Mouse (Mus musculus) heart, embryonic 12.5 days (tissue): ENCODE results near the gene Rasgrp4. TPM values are rescaled to one million over a fixed set of nuclear protein-coding genes. Genes with fewer than 3 reads are reported as not detected.
"Not testable (repeated sequence)": the region's sequence is repeated elsewhere in the genome, so short reads cannot be mapped to it uniquely, and the experiment has no call there.

Experiments used
- ATAC-seq: fragments of 200-750 bp; cut with Nextera tagmentation; 2 replicates; pipeline ENCODE4 v1.8.0; 2017; ENCODE audit warnings: moderate TSS enrichment, moderate library complexity; ENCODE audit not compliant: insufficient number of reproducible peaks, low FRiP score
- H3K27ac ChIP-seq: fragments of 300-500 bp; sonication (generic); 2 replicates; pipeline ENCODE4 v1.5.1; 2016; ENCODE audit warnings: mild to moderate bottlenecking, moderate library complexity; ENCODE audit not compliant: poor library complexity, severe bottlenecking
- H3K27me3 ChIP-seq: fragments of 300-500 bp; sonication (generic); replicated peaks from 2 replicates; pipeline ENCODE4 v1.6.1; 2016; ENCODE audit warnings: mild to moderate bottlenecking, moderate library complexity
- H3K36me3 ChIP-seq: fragments of 300-500 bp; sonication (generic); 2 replicates; pipeline ENCODE4 v1.6.1; 2016; ENCODE audit warnings: mild to moderate bottlenecking, moderate library complexity
- H3K4me1 ChIP-seq: fragments of 300-500 bp; sonication (generic); replicated peaks from 2 replicates; pipeline ENCODE4 v1.6.1; 2016; ENCODE audit warnings: mild to moderate bottlenecking
- H3K4me2 ChIP-seq: fragments of 300-500 bp; sonication (generic); 2 replicates; pipeline ENCODE4 v1.6.1; 2016; ENCODE audit warnings: mild to moderate bottlenecking, moderate library complexity
- H3K4me3 ChIP-seq: fragments of 300-500 bp; sonication (generic); 2 replicates; pipeline ENCODE4 v1.5.1; 2016; ENCODE audit warnings: mild to moderate bottlenecking
- H3K9ac ChIP-seq: fragments of 300-500 bp; sonication (generic); 2 replicates; pipeline ENCODE4 v1.6.1; 2016; ENCODE audit warnings: mild to moderate bottlenecking, moderate library complexity
- H3K9me3 ChIP-seq: fragments of 300-500 bp; sonication (generic); replicated peaks from 2 replicates; pipeline ENCODE4 v1.6.1; 2016; ENCODE audit warnings: mild to moderate bottlenecking, moderate library complexity
- WGBS: fragments of 180-500 bp; shearing (Covaris S2); methylation state at CpG from one replicate; pipeline ENCODE4 v1.1.7; 2016; 5-methylcytosine and 5-hydroxymethylcytosine counted together
- polyA plus RNA-seq: library from polyadenylated mRNA; unstranded; fragments of >200 nt; fragmentation: Nextera tagmentation; extraction: Ambion mirVana; gene quantifications from 2 replicates; pipeline ENCODE4 v1.2.1, GENCODE M21; 2016

Gene Rasgrp4
- polyA plus RNA-seq, 1 experiment from 2014 or later, result 0.95 TPM

- ATAC-seq, result peak; percentile 34; the same call in 1 of the 2 replicates
- 48% methylated on average over 5 of the region's 5 CpGs for WGBS
- Histone ChIP-seq H3K4me1 (peaks cover 16% of the 10 kb centered on the region), H3K4me3 (no peak overlapping the region), H3K9ac (no peak overlapping the region), H3K27me3 (peaks cover 12% of the 10 kb centered on the region), H3K4me2 (peak overlapping the region; percentile 66; the same call in 1 of the 2 replicates), H3K9me3 (no peaks in the 10 kb centered on the region), H3K27ac (no peak overlapping the region), H3K36me3 (no peaks in the 10 kb centered on the region)
Observed at GRCm38 (mm10) chr7:29123531-29124358, 10.9 kb upstream of the Rasgrp4 start.

- H3K4me3 ChIP-seq, result peak within 1 kb of the TSS; percentile 37
- ATAC-seq, result peak; percentile 75
- 0 out of 2 replicates have a peak within 1 kb of the TSS, but pooled peaks have one; percentile 21 for H3K9ac ChIP-seq
- H3K36me3 ChIP-seq, result no peaks in the 10 kb centered on the region
- no peaks in the 10 kb centered on the region for H3K9me3 ChIP-seq
- H3K27ac ChIP-seq, result no peak within 1 kb of the TSS
- H3K4me2 ChIP-seq, result peak within 1 kb of the TSS; percentile 66
- H3K4me1 ChIP-seq, result peaks cover 16% of the 10 kb centered on the region
- peaks cover 7% of the 10 kb centered on the region; the same call in 1 of the 2 replicates for H3K27me3 ChIP-seq
- WGBS, result 2% methylated on average over 16 of the region's 16 CpGs
Observed at GRCm38 (mm10) chr7:29124970-29125369, 9.7 kb upstream of the Rasgrp4 start, which contains the start of gene Ryr1. TSS of gene Ryr1 (minus strand) at chr7:29125179.

- Histone ChIP-seq H3K27me3 (peaks cover 7% of the 10 kb centered on the region; the same call in 1 of the 2 replicates), H3K9me3 (no peaks in the 10 kb centered on the region), H3K27ac (no peak overlapping the region), H3K4me1 (peaks cover 16% of the 10 kb centered on the region), H3K4me2 (no peak overlapping the region), H3K9ac (no peak overlapping the region), H3K4me3 (no peak overlapping the region), H3K36me3 (no peaks in the 10 kb centered on the region)
- peak; percentile 23; the same call in 1 of the 2 replicates for ATAC-seq
- WGBS, result 28% methylated on average over 7 of the region's 7 CpGs
Observed at GRCm38 (mm10) chr7:29126173-29126915, 8.3 kb upstream of the Rasgrp4 start.

GRCm38 (mm10) chr7:29128725-29129124 lies 5.9 kb upstream of the Rasgrp4 start:
- H3K4me3 ChIP-seq, result no peak overlapping the region
- H3K4me1 ChIP-seq, result peaks cover 13% of the 10 kb centered on the region
- no peak overlapping the region for H3K4me2 ChIP-seq
- no peaks in the 10 kb centered on the region for H3K36me3 ChIP-seq
- H3K9ac ChIP-seq, result no peak overlapping the region
- H3K27me3 ChIP-seq, result peaks cover 7% of the 10 kb centered on the region; the same call in 1 of the 2 replicates
- 49% methylated on average over 2 of the region's 2 CpGs for WGBS
- no peak for ATAC-seq
- H3K27ac ChIP-seq, result no peak overlapping the region
- H3K9me3 ChIP-seq, result no peaks in the 10 kb centered on the region

GRCm38 (mm10) chr7:29134230-29134629 lies 421 bp upstream of the Rasgrp4 start:
- 2% methylated on average over 4 of the region's 4 CpGs for WGBS
- H3K27ac ChIP-seq, result no peak overlapping the region
- peak overlapping the region; percentile 67 for H3K4me2 ChIP-seq
- peaks cover 9% of the 10 kb centered on the region; the same call in 1 of the 2 replicates for H3K4me1 ChIP-seq
- ATAC-seq, result no peak
- no peaks in the 10 kb centered on the region for H3K36me3 ChIP-seq
- H3K27me3 ChIP-seq, result peaks cover 27% of the 10 kb centered on the region
- no peaks in the 10 kb centered on the region for H3K9me3 ChIP-seq
- H3K9ac ChIP-seq, result peak overlapping the region; percentile 46
- peak overlapping the region; percentile 37 for H3K4me3 ChIP-seq

- Histone ChIP-seq H3K4me2 (no peak overlapping the region), H3K9me3 (no peaks in the 10 kb centered on the region), H3K9ac (no peak overlapping the region), H3K27ac (no peak overlapping the region), H3K4me1 (peaks cover 9% of the 10 kb centered on the region; the same call in 1 of the 2 replicates), H3K27me3 (peaks cover 27% of the 10 kb centered on the region), H3K36me3 (no peaks in the 10 kb centered on the region), H3K4me3 (no peak overlapping the region)
- ATAC-seq, result no peak
- whole genome bisulfite sequencing, result 26% methylated on average over 16 of the region's 16 CpGs
Observed at GRCm38 (mm10) chr7:29137429-29137828, 2.8 kb downstream of the Rasgrp4 start.

- H3K4me3 ChIP-seq, H3K4me1 ChIP-seq, H3K9me3 ChIP-seq, H3K4me2 ChIP-seq, H3K27ac ChIP-seq, H3K9ac ChIP-seq, H3K36me3 ChIP-seq, ATAC-seq: not testable (repeated sequence)
- WGBS, result 89% methylated on average over 3 of the region's 4 CpGs
- H3K27me3 ChIP-seq, result peaks cover 27% of the 10 kb centered on the region
Observed at GRCm38 (mm10) chr7:29139237-29139636, 4.6 kb downstream of the Rasgrp4 start.

GRCm38 (mm10) chr7:29141416-29141815 lies 6.8 kb downstream of the Rasgrp4 start:
- Histone ChIP-seq H3K9me3 (no peaks in the 10 kb centered on the region), H3K4me3 (no peak overlapping the region), H3K36me3 (no peaks in the 10 kb centered on the region), H3K9ac (no peak overlapping the region), H3K4me2 (no peak overlapping the region), H3K4me1 (no peaks in the 10 kb centered on the region), H3K27ac (no peak overlapping the region), H3K27me3 (peaks cover 8% of the 10 kb centered on the region)
- no peak for ATAC-seq
- WGBS, result 72% methylated on average over 8 of the region's 8 CpGs

GRCm38 (mm10) chr7:29144006-29144405 lies 9.4 kb downstream of the Rasgrp4 start:
- Histone ChIP-seq H3K27me3 (no peaks in the 10 kb centered on the region; the same call in 1 of the 2 replicates), H3K36me3 (no peaks in the 10 kb centered on the region), H3K9me3 (no peaks in the 10 kb centered on the region), H3K9ac (no peak overlapping the region), H3K4me3 (no peak overlapping the region), H3K4me1 (no peaks in the 10 kb centered on the region), H3K4me2 (no peak overlapping the region), H3K27ac (no peak overlapping the region)
- no peak for ATAC-seq
- WGBS, result 92% methylated on average over 4 of the region's 4 CpGs

GRCm38 (mm10) chr7:29146625-29147367 lies 12.1 kb downstream of the Rasgrp4 start:
- no peak for ATAC-seq
- 76% methylated on average over 7 of the region's 7 CpGs for WGBS
- no peaks in the 10 kb centered on the region for H3K36me3 ChIP-seq
- no peak overlapping the region for H3K9ac ChIP-seq
- H3K27me3 ChIP-seq, result peaks cover 8% of the 10 kb centered on the region
- H3K4me1 ChIP-seq, result no peaks in the 10 kb centered on the region
- no peak overlapping the region for H3K27ac ChIP-seq
- no peaks in the 10 kb centered on the region for H3K9me3 ChIP-seq
- H3K4me3 ChIP-seq, result no peak overlapping the region
- no peak overlapping the region for H3K4me2 ChIP-seq
